Mouse (Mus musculus): Measurements from ENCODE around the gene Lctl.
A peak's percentile ranks its signal among the peaks of the same experiment; 100 is the strongest.
"Not testable (repeated sequence)": the region's sequence is repeated elsewhere in the genome, so short reads cannot be mapped to it uniquely, and the experiment has no call there.

Lctl gene

GRCm38 (mm10) chr9:64119898-64120297 lies 3.0 kb downstream of the Lctl start:
- DNase-seq (ENCODE audit: low spot score in 2 of 2), result peak in 1 of 2 experiments; percentile 49

GRCm38 (mm10) chr9:64120584-64121277 lies 3.8 kb downstream of the Lctl start:
- no peak for DNase-seq (ENCODE audit: low spot score in 2 of 2)

- no peak for DNase-seq (ENCODE audit: low spot score in 2 of 2)
These were observed 5.7 kb downstream of the Lctl start for GRCm38 (mm10) chr9:64122601-64123000.

- DNase-seq (ENCODE audit: low spot score in 2 of 2), result not testable (repeated sequence)
These were observed 7.9 kb downstream of the Lctl start for GRCm38 (mm10) chr9:64124846-64125245.

GRCm38 (mm10) chr9:64125307-64125706 lies 8.4 kb downstream of the Lctl start:
- DNase-seq (ENCODE audit: low spot score in 2 of 2), result no peak

GRCm38 (mm10) chr9:64126121-64126520 lies 9.2 kb downstream of the Lctl start:
- no peak for DNase-seq (ENCODE audit: low spot score in 2 of 2)

GRCm38 (mm10) chr9:64131623-64132022 lies 14.7 kb downstream of the Lctl start:
- DNase-seq (ENCODE audit: low spot score in 2 of 2), result no peak

GRCm38 (mm10) chr9:64138896-64139295 lies 21.9 kb downstream of the Lctl start:
- DNase-seq (ENCODE audit: low spot score in 2 of 2), result peak in 1 of 2 experiments; percentile 57

GRCm38 (mm10) chr9:64139879-64140278 lies 22.9 kb downstream of the Lctl start:
- DNase-seq (ENCODE audit: low spot score in 2 of 2), result no peak

- DNase-seq (ENCODE audit: low spot score in 2 of 2), result no peak
These were observed 39.7 kb downstream of the Lctl start for GRCm38 (mm10) chr9:64156641-64157040.

GRCm38 (mm10) chr9:64160471-64160870 lies 43.5 kb downstream of the Lctl start:
- no peak for DNase-seq (ENCODE audit: low spot score in 2 of 2)

- not testable (repeated sequence) for DNase-seq (ENCODE audit: low spot score in 2 of 2)
These were observed 53.0 kb downstream of the Lctl start for GRCm38 (mm10) chr9:64169967-64170366.

- no peak for DNase-seq (ENCODE audit: low spot score in 2 of 2)
These were observed 55.3 kb downstream of the Lctl start for GRCm38 (mm10) chr9:64172145-64172815.

- DNase-seq (ENCODE audit: low spot score in 2 of 2), result peak; percentile 68 to 85
These were observed 56.1 kb downstream of the Lctl start, which contains the start of the genes Zwilch and Rpl4 for GRCm38 (mm10) chr9:64172816-64173665. Gene Zwilch (minus strand): TSS chr9:64173104. Gene Rpl4 (plus strand): TSS chr9:64173375.

GRCm38 (mm10) chr9:64173666-64174220 lies 56.8 kb downstream of the Lctl start:
- no peak for DNase-seq (ENCODE audit: low spot score in 2 of 2)

- DNase-seq (ENCODE audit: low spot score in 2 of 2), result no peak
These were observed 57.4 kb downstream of the Lctl start for GRCm38 (mm10) chr9:64174341-64174740.

- no peak for DNase-seq (ENCODE audit: low spot score in 2 of 2)
These were observed 57.8 kb downstream of the Lctl start for GRCm38 (mm10) chr9:64174766-64175165.

GRCm38 (mm10) chr9:64175378-64175777 lies 58.4 kb downstream of the Lctl start:
- DNase-seq (ENCODE audit: low spot score in 2 of 2), result no peak

GRCm38 (mm10) chr9:64178610-64178973 lies 61.6 kb downstream of the Lctl start:
- DNase-seq (ENCODE audit: low spot score in 2 of 2), result no peak

- peak; percentile 79 to 91 for DNase-seq (ENCODE audit: low spot score in 2 of 2)
These were observed 62.2 kb downstream of the Lctl start, which contains the start of gene Snapc5 for GRCm38 (mm10) chr9:64178974-64179646. Gene Snapc5 (plus strand): TSS chr9:64179274.

- DNase-seq (ENCODE audit: low spot score in 2 of 2), result not testable (repeated sequence)
These were observed 66.3 kb downstream of the Lctl start for GRCm38 (mm10) chr9:64183295-64183694.
